Mouse (Mus musculus): ENCODE measurements around the gene Wdr46. TPM values are rescaled to one million over a fixed set of nuclear protein-coding genes. Genes with fewer than 3 reads are reported as not detected.
A peak's percentile ranks its signal among the peaks of the same experiment; 100 is the strongest.
"Not testable (repeated sequence)": the region's sequence is repeated elsewhere in the genome, so short reads cannot be mapped to it uniquely, and the experiment has no call there.

The Wdr46 gene
- total RNA-seq, 2 experiments from 2014 or later, result 10.1 to 11.5 TPM

- no peak for DNase-seq
- intact Hi-C loops (cut with DNase I), result no loop called here
Measured at GRCm38 (mm10) chr17:33948090-33948904, 7.8 kb downstream of the Wdr46 start.

GRCm38 (mm10) chr17:33948905-33949537 lies 8.6 kb downstream of the Wdr46 start:
- no peak for DNase-seq
- intact Hi-C loops (cut with DNase I), result no loop called here

- intact Hi-C loops (cut with DNase I), result no loop called here
- no peak for DNase-seq
Measured at GRCm38 (mm10) chr17:33950131-33950625, 9.7 kb downstream of the Wdr46 start.

- intact Hi-C loops (cut with DNase I), result no loop called here
- DNase-seq, result peak; percentile 66 to 72
Measured at GRCm38 (mm10) chr17:33951021-33951946, 10.8 kb downstream of the Wdr46 start, which contains the start of gene B3galt4. Gene B3galt4 (minus strand): TSS chr17:33951488.

- intact Hi-C loops (cut with DNase I); DNase-seq: not testable (repeated sequence)
Measured at GRCm38 (mm10) chr17:33952015-33952414, 11.6 kb downstream of the Wdr46 start.

GRCm38 (mm10) chr17:33952879-33953278 lies 12.4 kb downstream of the Wdr46 start:
- intact Hi-C loops (cut with DNase I), result no loop called here
- DNase-seq, result no peak

- DNase-seq, result no peak
- intact Hi-C loops (cut with DNase I), result no loop called here
Measured at GRCm38 (mm10) chr17:33953310-33953709, 12.8 kb downstream of the Wdr46 start.

GRCm38 (mm10) chr17:33953961-33954565 lies 13.6 kb downstream of the Wdr46 start:
- intact Hi-C loops (cut with DNase I), result no loop called here
- no peak for DNase-seq

- intact Hi-C loops (cut with DNase I), result loop anchor here (1.0 kb wide), 2 partner anchors 15 to 26 kb away; partner anchors contain the start of genes Pfdn6, Rgl2 and Wdr46
- no peak for DNase-seq
Measured at GRCm38 (mm10) chr17:33954646-33955554, 14.4 kb downstream of the Wdr46 start.

- peak; percentile 96 to 98 for DNase-seq
- intact Hi-C loops (cut with DNase I), result loop anchor here (1.0 kb wide), 2 partner anchors 15 to 26 kb away; partner anchors contain the start of genes Pfdn6, Rgl2 and Wdr46
Measured at GRCm38 (mm10) chr17:33955555-33956214, 15.2 kb downstream of the Wdr46 start, which contains the start of the genes Vps52 and Rps18. Gene Vps52 (plus strand): TSS chr17:33955812. Gene Rps18 (minus strand): TSS chr17:33956001.

- no peak for DNase-seq
- intact Hi-C loops (cut with DNase I), result no loop called here
Measured at GRCm38 (mm10) chr17:33956336-33956735, 15.9 kb downstream of the Wdr46 start.

- DNase-seq, result no peak
Measured at GRCm38 (mm10) chr17:33957493-33957892, 17.0 kb downstream of the Wdr46 start.

GRCm38 (mm10) chr17:33958451-33958850 lies 18.0 kb downstream of the Wdr46 start:
- intact Hi-C loops (cut with DNase I), result no loop called here
- DNase-seq, result no peak

More at GRCm38 (mm10) chr17:33957493-33957892, 17.0 kb downstream of the Wdr46 start:
- intact Hi-C loops (cut with DNase I), result loop anchor here (1.0 kb wide), 1 partner anchor 64 kb away; no protein-coding TSS in a partner anchor

GRCm38 (mm10) chr17:33959135-33959534 lies 18.7 kb downstream of the Wdr46 start:
- no peak for DNase-seq
- intact Hi-C loops (cut with DNase I), result no loop called here

- intact Hi-C loops (cut with DNase I), result loop anchor here (2.0 to 5.0 kb wide), 3 partner anchors 1311 to 1397 kb away; no protein-coding TSS in a partner anchor
- no peak for DNase-seq
Measured at GRCm38 (mm10) chr17:33959948-33960347, 19.5 kb downstream of the Wdr46 start.

- no peak for DNase-seq
- intact Hi-C loops (cut with DNase I), result loop anchor here (5.0 kb wide), 1 partner anchor 1394 kb away; no protein-coding TSS in a partner anchor
Measured at GRCm38 (mm10) chr17:33962876-33963275, 22.4 kb downstream of the Wdr46 start.

- DNase-seq, result no peak
- intact Hi-C loops (cut with DNase I), result no loop called here
Measured at GRCm38 (mm10) chr17:33965082-33965845, 24.8 kb downstream of the Wdr46 start.
